Mouse (Mus musculus) myocyte (in vitro differentiated cells): ENCODE results near the gene Zfp618. TPM values are rescaled to one million over a fixed set of nuclear protein-coding genes. Genes with fewer than 3 reads are reported as not detected.

Experiments used
- H3K27me3 ChIP-seq: one replicate; pipeline ENCODE4 v1.6.1; 2011; ENCODE audit not compliant: control insufficient read depth, insufficient read depth, insufficient read length
- H3K36me3 ChIP-seq: one replicate; pipeline ENCODE4 v1.6.1; 2011; ENCODE audit not compliant: control insufficient read depth, insufficient read depth
- H3K4me2 ChIP-seq: one replicate; pipeline ENCODE4 v1.6.1; 2011; ENCODE audit warnings: low read depth, control low read depth
- H3K4me3 ChIP-seq: one replicate; pipeline ENCODE4 v1.5.1; 2011; ENCODE audit warnings: mild to moderate bottlenecking, control low read depth, moderate library complexity
- H3K79me2 ChIP-seq: one replicate; pipeline ENCODE4 v1.6.1; 2011; ENCODE audit not compliant: control insufficient read depth, insufficient read depth
- H3ac ChIP-seq: one replicate; pipeline ENCODE4 v1.6.1; 2011; ENCODE audit not compliant: control insufficient read depth, insufficient read length
- CEBPB ChIP-seq: IDR thresholded peaks from 2 replicates; pipeline ENCODE4 v1.6.1; 2011; ENCODE audit warnings: mild to moderate bottlenecking, moderate library complexity; ENCODE audit not compliant: poor library complexity, insufficient read depth, severe bottlenecking
- E2F4 ChIP-seq: IDR thresholded peaks from one replicate; pipeline ENCODE4 v1.6.1; 2011; ENCODE audit warnings: mild to moderate bottlenecking, control low read depth, moderate library complexity; ENCODE audit not compliant: insufficient read depth
- MAX ChIP-seq: IDR thresholded peaks from one replicate; pipeline ENCODE4 v1.6.1; 2011; ENCODE audit warnings: low read depth, mild to moderate bottlenecking, control low read depth
- MYOD1 ChIP-seq, 3 experiments: IDR thresholded peaks; one replicate each; pipeline ENCODE4 v1.6.1; 2011; ENCODE audit warnings: control low read depth in 2 of 3, low read depth in 2 of 3, mild to moderate bottlenecking in 2 of 3, moderate library complexity in 1 of 3; ENCODE audit not compliant: insufficient read length in 2 of 3, control insufficient read depth in 1 of 3
- MYOG ChIP-seq, 3 experiments: IDR thresholded peaks; one replicate each; pipeline ENCODE4 v1.6.1; 2011; ENCODE audit warnings: control low read depth in 2 of 3, low read depth in 2 of 3, mild to moderate bottlenecking in 2 of 3; ENCODE audit not compliant: insufficient read length in 2 of 3, control insufficient read depth in 1 of 3, insufficient read depth in 1 of 3
- POLR2A ChIP-seq: IDR thresholded peaks from one replicate; pipeline ENCODE4 v1.6.1; 2011; ENCODE audit warnings: low read depth, mild to moderate bottlenecking, control low read depth, moderate library complexity; ENCODE audit not compliant: insufficient read length
- POLR2AphosphoS2 ChIP-seq: IDR thresholded peaks from one replicate; pipeline ENCODE4 v1.6.1; 2011; ENCODE audit warnings: low read depth, control low read depth; ENCODE audit not compliant: insufficient read length
- REST ChIP-seq: IDR thresholded peaks from one replicate; pipeline ENCODE4 v1.6.1; 2011; ENCODE audit warnings: mild to moderate bottlenecking, control low read depth, moderate library complexity; ENCODE audit not compliant: insufficient read depth, insufficient read length
- SRF ChIP-seq: IDR thresholded peaks from one replicate; pipeline ENCODE4 v1.6.1; 2011; ENCODE audit warnings: low read depth; ENCODE audit not compliant: control insufficient read depth, insufficient read length
- TCF12 ChIP-seq: IDR thresholded peaks from one replicate; pipeline ENCODE4 v1.6.1; 2011; ENCODE audit warnings: mild to moderate bottlenecking, control low read depth; ENCODE audit not compliant: poor library complexity, insufficient read depth, severe bottlenecking
- TCF3 ChIP-seq: IDR thresholded peaks from one replicate; pipeline ENCODE4 v1.6.1; 2011; ENCODE audit warnings: low read depth, control low read depth; ENCODE audit not compliant: insufficient read length
- USF1 ChIP-seq: IDR thresholded peaks from one replicate; pipeline ENCODE4 v1.6.1; 2011; ENCODE audit warnings: low read depth, mild to moderate bottlenecking, control low read depth, moderate library complexity
- polyA plus RNA-seq: library from polyadenylated mRNA; unstranded; fragments of >200 nt; fragmentation: generic; extraction: Trizol; gene quantifications from one replicate; pipeline ENCODE4 v1.2.1, GENCODE M21; 2012; ENCODE audit warnings: missing spikeins

The Zfp618 gene
- polyA plus RNA-seq, 1 experiment = not detected

- no peak overlapping the region for H3ac ChIP-seq
- H3K79me2 ChIP-seq = no peaks in the 10 kb centered on the region
- no peak overlapping the region for H3K4me2 ChIP-seq
- H3K4me3 ChIP-seq = no peak overlapping the region
- TF ChIP-seq MAX = no peak
- no peak for TF ChIP-seq TCF12
- no peak for TF ChIP-seq USF1
- TF ChIP-seq SRF = no peak
- no peak for TF ChIP-seq TCF3
- no peak for TF ChIP-seq POLR2A
- TF ChIP-seq CEBPB = no peak
- TF ChIP-seq MYOD1 (IDR thresholded peaks at IDR 0.05; ENCODE audit: control insufficient read depth in 1 of 3, insufficient read length in 2 of 3, low read depth in 2 of 3) = no peak
- TF ChIP-seq POLR2AphosphoS2 = no peak
- no peak for TF ChIP-seq REST
- no peak for TF ChIP-seq MYOG (IDR thresholded peaks at IDR 0.05; ENCODE audit: control insufficient read depth in 1 of 3, insufficient read depth in 1 of 3, insufficient read length in 2 of 3, low read depth in 2 of 3)
- TF ChIP-seq E2F4 = no peak
- H3K36me3 ChIP-seq = no peaks in the 10 kb centered on the region
- H3K27me3 ChIP-seq = peaks cover 10% of the 10 kb centered on the region
Measured at GRCm38 (mm10) chr4:63038937-63039336, 73.6 kb downstream of the Zfp618 start.

- TF ChIP-seq SRF (no peak), MYOD1 (IDR thresholded peaks at IDR 0.05; ENCODE audit: control insufficient read depth in 1 of 3, insufficient read length in 2 of 3, low read depth in 2 of 3) (no peak), USF1 (no peak), TCF3 (no peak), POLR2AphosphoS2 (no peak), POLR2A (no peak), REST (no peak), CEBPB (no peak), TCF12 (no peak), MYOG (IDR thresholded peaks at IDR 0.05; ENCODE audit: control insufficient read depth in 1 of 3, insufficient read depth in 1 of 3, insufficient read length in 2 of 3, low read depth in 2 of 3) (no peak), E2F4 (no peak)
- Histone ChIP-seq H3K36me3 (no peaks in the 10 kb centered on the region), H3K4me2 (no peak overlapping the region), H3K4me3 (no peak overlapping the region), H3ac (no peak overlapping the region), H3K27me3 (no peaks in the 10 kb centered on the region), H3K79me2 (no peaks in the 10 kb centered on the region)
Measured at GRCm38 (mm10) chr4:63048606-63049005, 83.2 kb downstream of the Zfp618 start.

- H3ac ChIP-seq = no peak overlapping the region
- no peak overlapping the region for H3K4me3 ChIP-seq
- no peaks in the 10 kb centered on the region for H3K79me2 ChIP-seq
- no peak overlapping the region for H3K4me2 ChIP-seq
- H3K36me3 ChIP-seq = no peaks in the 10 kb centered on the region
- no peak for TF ChIP-seq MYOD1 (IDR thresholded peaks at IDR 0.05; ENCODE audit: control insufficient read depth in 1 of 3, insufficient read length in 2 of 3, low read depth in 2 of 3)
- no peak for TF ChIP-seq REST
- TF ChIP-seq USF1 = no peak
- TF ChIP-seq POLR2AphosphoS2 = no peak
- no peak for TF ChIP-seq SRF
- no peak for TF ChIP-seq TCF3
- TF ChIP-seq MAX = no peak
- H3K27me3 ChIP-seq = no peaks in the 10 kb centered on the region
Measured at GRCm38 (mm10) chr4:63049596-63050318, 84.4 kb downstream of the Zfp618 start.

GRCm38 (mm10) chr4:63050319-63050676 is 84.9 kb downstream of the Zfp618 start:
- TF ChIP-seq MYOG (IDR thresholded peaks at IDR 0.05; ENCODE audit: control insufficient read depth in 1 of 3, insufficient read depth in 1 of 3, insufficient read length in 2 of 3, low read depth in 2 of 3) = no peak
- TF ChIP-seq CEBPB = no peak
- no peak for TF ChIP-seq E2F4
- Histone ChIP-seq H3K36me3 (no peaks in the 10 kb centered on the region), H3K4me3 (no peak overlapping the region)

GRCm38 (mm10) chr4:63050949-63051348 is 85.6 kb downstream of the Zfp618 start:
- Histone ChIP-seq H3ac (no peak overlapping the region), H3K36me3 (no peaks in the 10 kb centered on the region), H3K4me3 (no peak overlapping the region), H3K4me2 (no peak overlapping the region), H3K79me2 (no peaks in the 10 kb centered on the region), H3K27me3 (no peaks in the 10 kb centered on the region)
- no peak for TF ChIP-seq TCF3
- TF ChIP-seq POLR2A = no peak
- TF ChIP-seq MAX = no peak
- no peak for TF ChIP-seq CEBPB
- no peak for TF ChIP-seq REST
- no peak for TF ChIP-seq MYOG (IDR thresholded peaks at IDR 0.05; ENCODE audit: control insufficient read depth in 1 of 3, insufficient read depth in 1 of 3, insufficient read length in 2 of 3, low read depth in 2 of 3)
- TF ChIP-seq SRF = no peak
- TF ChIP-seq USF1 = no peak
- TF ChIP-seq E2F4 = no peak

More at GRCm38 (mm10) chr4:63050319-63050676, 84.9 kb downstream of the Zfp618 start:
- Histone ChIP-seq H3K27me3 (no peaks in the 10 kb centered on the region), H3ac (no peak overlapping the region), H3K79me2 (no peaks in the 10 kb centered on the region), H3K4me2 (no peak overlapping the region)
